In the genomic region with DNA sequence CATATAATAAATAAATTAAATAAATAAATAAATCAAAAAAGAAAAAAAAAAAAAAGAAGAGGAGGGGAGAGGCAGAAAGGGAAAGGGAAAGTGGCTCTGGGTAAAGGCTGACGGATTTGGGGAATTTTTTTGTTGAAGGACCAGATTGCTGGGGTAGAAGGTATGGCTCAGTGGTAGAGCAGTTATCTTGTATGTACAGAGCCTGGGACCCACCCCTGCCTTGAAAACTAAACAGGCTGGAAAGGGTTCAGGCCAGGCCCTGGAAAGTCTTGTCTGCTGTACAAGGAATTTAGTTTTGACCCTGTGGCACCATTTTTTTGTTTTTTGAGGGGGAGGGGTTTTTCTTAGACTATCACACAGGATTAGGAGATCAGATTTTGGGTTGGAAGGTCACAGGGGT, we compare ENCODE assay signal across 25 mouse cellular contexts. TPM values are rescaled to one million over a fixed set of nuclear protein-coding genes. Genes with fewer than 3 reads are reported as not detected.
"Had no signal": no experiment of that assay in that cellular context is flagged by ENCODE, and none has a peak within 500 bp of the region (broad histone marks: within the 10 kb centered on the region; RNA-seq: fewer than 3 reads in every experiment).

No protein-coding gene starts in this region.

- H3K27me3 ChIP-seq: intestine, embryonic 15.5 days; kidney, embryonic 15.5 days; lung, embryonic 15.5 days; megakaryocyte, embryonic 14.5 days; midbrain, embryonic 13.5 days; neural tube, embryonic 13.5 days had no signal

- H3K36me3 ChIP-seq: intestine, embryonic 15.5 days; lung, embryonic 15.5 days; midbrain, embryonic 10.5 days; midbrain, embryonic 13.5 days; neural tube, embryonic 13.5 days had no signal

- DNase-seq: kidney, adult 11 months; kidney, adult 8-10 months; kidney, postnatal 10 days; kidney, postnatal 36 days; layer of hippocampus, postnatal 36 days; lung, adult 18-20 months; lung, postnatal 10 days; lung, postnatal 36 days; retina, postnatal 1 day; thymus, postnatal 25 days had no signal

- H3K4me2 ChIP-seq: intestine, embryonic 15.5 days; kidney, embryonic 15.5 days; lung, embryonic 15.5 days; midbrain, embryonic 13.5 days; neural tube, embryonic 13.5 days had no signal

- H3K9ac ChIP-seq: intestine, embryonic 15.5 days; kidney, embryonic 15.5 days; lung, embryonic 15.5 days; midbrain, embryonic 13.5 days; neural tube, embryonic 13.5 days had no signal

- H3K9me3 ChIP-seq: intestine, embryonic 15.5 days; kidney, embryonic 15.5 days; lung, embryonic 15.5 days; megakaryocyte, embryonic 14.5 days; midbrain, embryonic 10.5 days; midbrain, embryonic 13.5 days; neural tube, embryonic 13.5 days had no signal

- ATAC-seq: intestine, embryonic 15.5 days; midbrain, embryonic 13.5 days; midbrain, embryonic 16.5 days had no signal

- H3K4me3 ChIP-seq: intestine, embryonic 15.5 days; kidney, embryonic 15.5 days; left cerebral cortex, adult 2 months; lung, embryonic 15.5 days; megakaryocyte, embryonic 14.5 days; midbrain, embryonic 10.5 days; midbrain, embryonic 13.5 days; myocyte; neural tube, embryonic 13.5 days had no signal

- H3K27ac ChIP-seq: intestine, embryonic 15.5 days; kidney, embryonic 15.5 days; left cerebral cortex, adult 2 months; lung, embryonic 15.5 days; midbrain, embryonic 10.5 days; midbrain, embryonic 13.5 days; neural tube, embryonic 13.5 days had no signal

- H3K4me1 ChIP-seq: intestine, embryonic 15.5 days; kidney, embryonic 15.5 days; lung, embryonic 15.5 days; megakaryocyte, embryonic 14.5 days; midbrain, embryonic 10.5 days; midbrain, embryonic 13.5 days; neural tube, embryonic 13.5 days had no signal

RNA-seq across cellular contexts. Expression of a gene that starts 22.8 kb away (rescaled TPM):
- total RNA-seq: layer of hippocampus, postnatal 10 days; left cerebral cortex, postnatal 10 days; left cerebral cortex, postnatal 36 days; monocyte, adult 5-6 weeks; neutrophil, adult 5-6 weeks had no signal
